ENCODE assay signal across 19 mouse cellular contexts in the genomic region with DNA sequence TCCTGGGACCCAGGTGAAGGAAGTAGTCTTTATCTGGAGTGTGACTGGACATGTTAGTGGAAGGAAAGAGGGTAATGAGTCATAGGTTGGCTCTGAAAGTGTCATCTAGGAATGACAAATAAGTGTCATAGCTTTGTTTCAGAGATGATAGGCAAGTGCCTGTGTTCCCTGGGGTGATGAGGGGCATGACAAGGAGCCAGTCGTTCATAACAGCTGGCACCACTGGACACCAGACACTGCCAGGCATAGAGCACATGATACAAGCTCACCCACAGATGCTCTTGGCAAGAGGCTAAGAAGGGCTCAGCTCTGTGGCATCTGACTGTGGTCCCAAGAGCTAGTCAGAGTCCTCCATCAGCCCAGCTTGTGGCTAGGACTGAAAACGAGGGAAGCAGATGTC.
DNase-seq lines count a peak whose midpoint lies in the region; TF ChIP-seq lines count a peak whose summit lies in the region.
"Had no signal": no experiment of that assay in that cellular context is flagged by ENCODE, and none has a peak within 500 bp of the region (broad histone marks: within the 10 kb centered on the region; RNA-seq: fewer than 3 reads in every experiment).

No protein-coding gene starts in this region.

- intact Hi-C loops in gastrocnemius, adult 2 months (cut with DNase I), result no loop called here
- intact Hi-C loops in gastrocnemius, postnatal 36 days (cut with DNase I), result no loop called here
- intact Hi-C loops in left cerebral cortex, adult 2 months (cut with DNase I), result no loop called here

- H3K27ac ChIP-seq in gastrocnemius, adult 2 months, result peak overlapping the region; percentile 31; the same call in 1 of the 2 replicates
- H3K27ac ChIP-seq in left cerebral cortex, adult 2 months, result no peak overlapping the region
- H3K27ac ChIP-seq: embryonic facial prominence, embryonic 15.5 days; forebrain, embryonic 10.5 days; heart, embryonic 13.5 days; hindbrain, embryonic 15.5 days had no signal

- H3K4me3 ChIP-seq in gastrocnemius, adult 2 months, result no peak overlapping the region
- H3K4me3 ChIP-seq in left cerebral cortex, adult 2 months, result no peak overlapping the region
- H3K4me3 ChIP-seq: embryonic facial prominence, embryonic 15.5 days; erythroblast, embryonic 14.5 days; forebrain, embryonic 10.5 days; heart, embryonic 13.5 days; hindbrain, embryonic 15.5 days had no signal

- TF ChIP-seq CTCF in gastrocnemius, adult 2 months (IDR thresholded peaks at IDR 0.05), result no peak
- no peak for TF ChIP-seq CTCF in left cerebral cortex, adult 2 months (IDR thresholded peaks at IDR 0.05)

- peak; percentile 19 for DNase-seq in gastrocnemius, adult 2 months
- DNase-seq in gastrocnemius, postnatal 36 days, result no peak
- DNase-seq in left cerebral cortex, adult 11 months (ENCODE audit: low spot score), result peak; percentile 16
- DNase-seq in left cerebral cortex, adult 2 months (ENCODE audit: extremely low spot score in 1 of 2, low spot score in 2 of 2), result no peak
- DNase-seq in brain, adult 2 months (ENCODE audit: low read depth, low spot score), result peak; percentile 85
- no peak for DNase-seq in thymus, postnatal 25 days
- no peak for DNase-seq in kidney, postnatal 36 days
- DNase-seq: adrenal gland, adult 8-10 months; cerebellum, adult 11 months; cerebellum, adult 8-10 months; cerebellum, postnatal 14 days; embryo, embryonic 11 days; gastrocnemius, postnatal 10 days; heart, postnatal 36 days had no signal

Comparison
In these comparisons a context has a peak if more than half of its experiments do, and no peak if none do; other contexts are left out.
1. DNase-seq: peak in gastrocnemius, adult 2 months (single experiment), left cerebral cortex, adult 11 months (single experiment) and brain, adult 2 months (single experiment); none in gastrocnemius, postnatal 36 days (0 of 2), left cerebral cortex, adult 2 months (0 of 2), thymus, postnatal 25 days (single experiment) and kidney, postnatal 36 days (0 of 2).